Mouse (Mus musculus) embryonic stem cell, embryonic (primary cell): Measurements from ENCODE around the gene Sytl4.

ENCODE experiments used
- CTCF ChIA-PET, 4 experiments: fragments of 300-600 bp in 2 of 4; fragments of 350-600 bp in 2 of 4; sonication (Branson Sonifier 250); formaldehyde crosslinking; loops; one replicate each; lab custom pipeline; 2022; ENCODE audit warnings: inconsistent platforms in 2 of 4; lab: Charles Lee
- POLR2A ChIA-PET, 4 experiments: fragments of 300-600 bp in 2 of 4; fragments of 350-600 bp in 2 of 4; sonication (Branson Sonifier 250); formaldehyde crosslinking; loops; one replicate each; lab custom pipeline; 2022; ENCODE audit warnings: antibody characterized with exemption in 4 of 4, inconsistent platforms in 1 of 4; lab: Charles Lee

The Sytl4 gene

GRCm38 (mm10) chrX:133888111-133888510, 93.5 kb downstream of the Sytl4 start:
- CTCF ChIA-PET: no interaction called here
- POLR2A ChIA-PET: no interaction called here

GRCm38 (mm10) chrX:133887308-133887707, 94.3 kb downstream of the Sytl4 start:
- ChIA-PET CTCF (no interaction called here), POLR2A (no interaction called here)
